Mouse (Mus musculus): ENCODE data around the gene Antxr2.

DNA sequence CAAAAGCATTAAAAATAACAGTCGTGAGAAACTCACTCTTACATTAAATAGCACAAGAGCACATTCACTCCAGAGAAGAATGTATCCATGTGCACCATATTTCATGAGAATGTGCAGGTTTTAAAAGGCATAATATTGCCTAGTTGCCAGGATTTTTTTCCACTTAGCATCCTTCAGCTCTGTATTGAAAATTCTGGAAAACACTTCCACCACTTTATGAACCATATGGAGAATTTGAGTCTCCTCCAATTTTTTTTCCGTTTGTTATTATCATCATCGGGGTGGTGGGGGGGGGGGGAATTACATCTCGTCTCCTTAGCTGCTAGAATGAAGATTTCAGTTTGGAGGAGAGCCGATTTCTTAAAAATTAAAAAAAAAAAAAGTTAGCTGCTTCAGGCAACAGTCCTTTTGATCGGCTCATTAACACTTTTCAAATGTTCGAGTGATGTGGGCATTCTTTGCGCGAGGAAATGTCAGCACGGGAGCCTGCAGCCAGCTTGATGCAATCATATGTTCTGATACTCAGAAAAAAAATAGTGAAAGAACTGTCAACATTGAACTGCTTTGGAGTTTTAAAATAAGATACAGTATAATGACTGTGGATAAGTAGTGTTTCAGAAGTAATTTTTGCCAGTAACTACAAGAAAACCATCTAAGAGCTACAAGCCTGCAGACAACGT, 77.5 kb downstream of the Antxr2 start:
- TF ChIP-seq CTCF (IDR thresholded peaks at IDR 0.05; ENCODE audit: insufficient read depth, low read length) (no peak), POLR2A (IDR thresholded peaks at IDR 0.05; ENCODE audit: borderline replicate concordance, extremely low read depth, low read depth, low read length) (no peak)

All from lung, adult 2 months (tissue).